Mouse (Mus musculus) regulatory T cell (primary cell): ENCODE data around the gene Faf1.

Experiments used
- in situ Hi-C: fragments of 300-600 bp; cut with MboI, MseI; formaldehyde crosslinking; loops from one replicate; pipeline ENCODE4 v1.15.1; 2025; ENCODE audit warnings: high pct_unique_total_duplicates

The Faf1 gene

DNA sequence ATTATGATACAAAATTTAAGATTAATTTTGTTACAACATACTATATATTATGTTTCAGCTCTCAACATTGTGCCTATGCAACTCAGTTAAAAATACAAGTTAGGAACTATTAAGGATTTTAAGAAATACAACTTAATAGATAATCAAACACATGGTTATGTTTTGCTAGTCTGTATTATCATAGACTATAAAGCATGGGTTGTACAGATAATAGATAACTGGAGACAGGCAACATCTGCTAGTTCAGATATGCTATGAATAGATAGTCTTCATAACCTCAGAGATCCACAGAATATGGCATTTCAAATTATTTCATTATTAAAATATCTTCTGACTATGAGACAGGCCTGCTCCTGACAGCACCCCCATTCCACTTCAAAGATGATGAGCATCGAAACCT is 329.7 kb downstream of the Faf1 start:
- in situ Hi-C loops = no loop called here
